Mouse (Mus musculus): ENCODE results near the gene Litaf. TPM values are rescaled to one million over a fixed set of nuclear protein-coding genes. Genes with fewer than 3 reads are reported as not detected.
"Not testable (repeated sequence)": the region's sequence is repeated elsewhere in the genome, so short reads cannot be mapped to it uniquely, and the experiment has no call there.

Litaf gene
- polyA plus RNA-seq, 1 experiment from 2014 or later, result 94.2 TPM

GRCm38 (mm10) chr16:11021403-11022112 lies 44.4 kb downstream of the Litaf start:
- ATAC-seq (ENCODE audit: insufficient read depth, low FRiP score), result peak; percentile 56; the same call in 1 of the 2 replicates

GRCm38 (mm10) chr16:11017807-11018595 lies 48.0 kb downstream of the Litaf start:
- ATAC-seq (ENCODE audit: insufficient read depth, low FRiP score), result peak; percentile 18; the same call in 1 of the 2 replicates
- Histone ChIP-seq H3K9ac (ENCODE audit: low read length) (peak overlapping the region; percentile 37; the same call in 1 of the 2 replicates), H3K27me3 (ENCODE audit: control insufficient read depth, insufficient read depth, low read length) (no peaks in the 10 kb centered on the region), H3K36me3 (ENCODE audit: control insufficient read depth, insufficient read depth, low read length) (no peaks in the 10 kb centered on the region), H3K4me2 (ENCODE audit: low read depth, low read length) (no peak overlapping the region), H3K4me1 (ENCODE audit: control insufficient read depth, insufficient read depth, low read length) (peaks cover 8% of the 10 kb centered on the region), H3K27ac (ENCODE audit: low read length) (no peak overlapping the region), H3K4me3 (replicated peaks; ENCODE audit: low read length) (no peak overlapping the region), H3K9me3 (replicated peaks; ENCODE audit: control insufficient read depth, low read length) (no peaks in the 10 kb centered on the region)
- 35% methylated on average over 11 of the region's 11 CpGs for WGBS

More at GRCm38 (mm10) chr16:11021403-11022112, 44.4 kb downstream of the Litaf start:
- no peaks in the 10 kb centered on the region for H3K27me3 ChIP-seq (ENCODE audit: control insufficient read depth, insufficient read depth, low read length)
- no peak overlapping the region for H3K9ac ChIP-seq (ENCODE audit: low read length)
- H3K4me3 ChIP-seq (replicated peaks; ENCODE audit: low read length), result no peak overlapping the region
- no peak overlapping the region for H3K4me2 ChIP-seq (ENCODE audit: low read depth, low read length)
- H3K36me3 ChIP-seq (ENCODE audit: control insufficient read depth, insufficient read depth, low read length), result no peaks in the 10 kb centered on the region
- H3K4me1 ChIP-seq (ENCODE audit: control insufficient read depth, insufficient read depth, low read length), result peaks cover 8% of the 10 kb centered on the region
- H3K9me3 ChIP-seq (replicated peaks; ENCODE audit: control insufficient read depth, low read length), result no peaks in the 10 kb centered on the region
- WGBS, result 58% methylated on average over 3 of the region's 3 CpGs
- H3K27ac ChIP-seq (ENCODE audit: low read length), result no peak overlapping the region

- ATAC-seq (ENCODE audit: insufficient read depth, low FRiP score), result no peak; the same call in 1 of the 2 replicates
- WGBS, result 53% methylated on average over 4 of the region's 4 CpGs
- Histone ChIP-seq H3K9me3 (replicated peaks; ENCODE audit: control insufficient read depth, low read length) (no peaks in the 10 kb centered on the region), H3K4me2 (ENCODE audit: low read depth, low read length) (no peak overlapping the region), H3K4me1 (ENCODE audit: control insufficient read depth, insufficient read depth, low read length) (peaks cover 15% of the 10 kb centered on the region), H3K9ac (ENCODE audit: low read length) (no peak overlapping the region), H3K27ac (ENCODE audit: low read length) (no peak overlapping the region), H3K27me3 (ENCODE audit: control insufficient read depth, insufficient read depth, low read length) (no peaks in the 10 kb centered on the region), H3K4me3 (replicated peaks; ENCODE audit: low read length) (no peak overlapping the region), H3K36me3 (ENCODE audit: control insufficient read depth, insufficient read depth, low read length) (no peaks in the 10 kb centered on the region)
Observed at GRCm38 (mm10) chr16:11016353-11016752, 49.6 kb downstream of the Litaf start.

- no peak overlapping the region for H3K9ac ChIP-seq (ENCODE audit: low read length)
- H3K27me3 ChIP-seq (ENCODE audit: control insufficient read depth, insufficient read depth, low read length), result no peaks in the 10 kb centered on the region
- no peak for ATAC-seq (ENCODE audit: insufficient read depth, low FRiP score)
- no peaks in the 10 kb centered on the region for H3K36me3 ChIP-seq (ENCODE audit: control insufficient read depth, insufficient read depth, low read length)
- no peak overlapping the region for H3K4me3 ChIP-seq (replicated peaks; ENCODE audit: low read length)
- no peaks in the 10 kb centered on the region for H3K9me3 ChIP-seq (replicated peaks; ENCODE audit: control insufficient read depth, low read length)
- 76% methylated on average over 3 of the region's 3 CpGs for WGBS
- no peak overlapping the region for H3K4me2 ChIP-seq (ENCODE audit: low read depth, low read length)
- no peak overlapping the region for H3K27ac ChIP-seq (ENCODE audit: low read length)
- H3K4me1 ChIP-seq (ENCODE audit: control insufficient read depth, insufficient read depth, low read length), result peaks cover 23% of the 10 kb centered on the region
Observed at GRCm38 (mm10) chr16:11014407-11014806, 51.5 kb downstream of the Litaf start.

DNA sequence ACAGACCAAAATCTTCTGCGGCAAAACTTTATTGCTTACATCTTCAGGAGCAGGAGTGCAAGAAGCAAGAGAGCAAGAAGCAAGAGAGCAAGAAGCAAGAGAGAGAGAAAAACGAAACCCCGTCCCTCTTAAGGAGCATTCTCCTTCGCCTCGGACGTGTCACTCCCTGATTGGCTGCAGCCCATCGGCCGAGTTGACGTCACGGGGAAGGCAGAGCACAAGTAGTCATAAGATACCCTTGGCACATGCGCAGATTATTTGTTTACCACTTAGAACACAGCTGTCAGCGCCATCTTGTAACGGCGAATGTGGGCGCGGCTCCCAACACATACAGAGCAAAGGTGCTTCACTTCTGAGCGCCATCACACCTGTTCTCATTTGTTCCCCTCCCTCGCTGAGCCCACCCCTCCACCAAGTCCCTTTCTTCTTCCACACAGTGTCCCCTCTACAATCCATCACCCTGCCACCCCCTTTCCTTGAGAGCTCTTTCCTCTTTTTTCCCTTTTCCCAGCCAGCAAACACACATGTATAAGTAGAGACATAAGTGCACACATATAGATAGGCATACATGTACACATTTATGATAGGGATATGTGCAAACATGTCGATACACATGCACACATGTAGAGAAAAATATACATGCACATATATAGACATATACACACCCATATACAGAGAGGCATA lies 52.4 kb downstream of the Litaf start:
- 88% methylated on average over 10 of the region's 19 CpGs for WGBS
- not testable (repeated sequence) for H3K4me2 ChIP-seq (ENCODE audit: low read depth, low read length); H3K9ac ChIP-seq (ENCODE audit: low read length); H3K4me3 ChIP-seq (replicated peaks; ENCODE audit: low read length); ATAC-seq (ENCODE audit: insufficient read depth, low FRiP score); H3K27ac ChIP-seq (ENCODE audit: low read length); H3K9me3 ChIP-seq (replicated peaks; ENCODE audit: control insufficient read depth, low read length); H3K27me3 ChIP-seq (ENCODE audit: control insufficient read depth, insufficient read depth, low read length); H3K36me3 ChIP-seq (ENCODE audit: control insufficient read depth, insufficient read depth, low read length)
- H3K4me1 ChIP-seq (ENCODE audit: control insufficient read depth, insufficient read depth, low read length), result peaks cover 28% of the 10 kb centered on the region

- H3K27ac ChIP-seq (ENCODE audit: low read length), result 0 out of 2 replicates have a peak overlapping the region, but pooled peaks have one; percentile 3
- no peak overlapping the region for H3K4me3 ChIP-seq (replicated peaks; ENCODE audit: low read length)
- no peak overlapping the region for H3K9ac ChIP-seq (ENCODE audit: low read length)
- 59% methylated on average over 11 of the region's 11 CpGs for WGBS
- ATAC-seq (ENCODE audit: insufficient read depth, low FRiP score), result no peak
- no peak overlapping the region for H3K4me2 ChIP-seq (ENCODE audit: low read depth, low read length)
- H3K36me3 ChIP-seq (ENCODE audit: control insufficient read depth, insufficient read depth, low read length), result no peaks in the 10 kb centered on the region
- H3K4me1 ChIP-seq (ENCODE audit: control insufficient read depth, insufficient read depth, low read length), result peaks cover 30% of the 10 kb centered on the region
- no peaks in the 10 kb centered on the region for H3K9me3 ChIP-seq (replicated peaks; ENCODE audit: control insufficient read depth, low read length)
- no peaks in the 10 kb centered on the region for H3K27me3 ChIP-seq (ENCODE audit: control insufficient read depth, insufficient read depth, low read length)
Observed at GRCm38 (mm10) chr16:11012571-11013463, 53.1 kb downstream of the Litaf start.

- no peak for ATAC-seq (ENCODE audit: insufficient read depth, low FRiP score)
- Histone ChIP-seq H3K4me3 (replicated peaks; ENCODE audit: low read length) (no peak overlapping the region), H3K9me3 (replicated peaks; ENCODE audit: control insufficient read depth, low read length) (no peaks in the 10 kb centered on the region), H3K4me2 (ENCODE audit: low read depth, low read length) (no peak overlapping the region), H3K4me1 (ENCODE audit: control insufficient read depth, insufficient read depth, low read length) (peaks cover 36% of the 10 kb centered on the region), H3K27ac (ENCODE audit: low read length) (no peak overlapping the region), H3K27me3 (ENCODE audit: control insufficient read depth, insufficient read depth, low read length) (no peaks in the 10 kb centered on the region), H3K36me3 (ENCODE audit: control insufficient read depth, insufficient read depth, low read length) (no peaks in the 10 kb centered on the region), H3K9ac (ENCODE audit: low read length) (no peak overlapping the region)
- 83% methylated on average over 4 of the region's 4 CpGs for WGBS
Observed at GRCm38 (mm10) chr16:11011939-11012338, 54.0 kb downstream of the Litaf start.

- WGBS, result 67% methylated on average over 2 of the region's 2 CpGs
- H3K4me3 ChIP-seq (replicated peaks; ENCODE audit: low read length), result no peak overlapping the region
- no peak overlapping the region; the same call in 1 of the 2 replicates for H3K9ac ChIP-seq (ENCODE audit: low read length)
- H3K9me3 ChIP-seq (replicated peaks; ENCODE audit: control insufficient read depth, low read length), result no peaks in the 10 kb centered on the region
- H3K27me3 ChIP-seq (ENCODE audit: control insufficient read depth, insufficient read depth, low read length), result no peaks in the 10 kb centered on the region
- H3K36me3 ChIP-seq (ENCODE audit: control insufficient read depth, insufficient read depth, low read length), result no peaks in the 10 kb centered on the region
- H3K4me2 ChIP-seq (ENCODE audit: low read depth, low read length), result no peak overlapping the region
- no peak for ATAC-seq (ENCODE audit: insufficient read depth, low FRiP score)
- peaks cover 40% of the 10 kb centered on the region for H3K4me1 ChIP-seq (ENCODE audit: control insufficient read depth, insufficient read depth, low read length)
- no peak overlapping the region for H3K27ac ChIP-seq (ENCODE audit: low read length)
Observed at GRCm38 (mm10) chr16:11011206-11011605, 54.8 kb downstream of the Litaf start.

All from stomach, embryonic 16.5 days (tissue).